Mouse (Mus musculus): ENCODE measurements around the gene Gpm6b.

Gpm6b gene

DNA sequence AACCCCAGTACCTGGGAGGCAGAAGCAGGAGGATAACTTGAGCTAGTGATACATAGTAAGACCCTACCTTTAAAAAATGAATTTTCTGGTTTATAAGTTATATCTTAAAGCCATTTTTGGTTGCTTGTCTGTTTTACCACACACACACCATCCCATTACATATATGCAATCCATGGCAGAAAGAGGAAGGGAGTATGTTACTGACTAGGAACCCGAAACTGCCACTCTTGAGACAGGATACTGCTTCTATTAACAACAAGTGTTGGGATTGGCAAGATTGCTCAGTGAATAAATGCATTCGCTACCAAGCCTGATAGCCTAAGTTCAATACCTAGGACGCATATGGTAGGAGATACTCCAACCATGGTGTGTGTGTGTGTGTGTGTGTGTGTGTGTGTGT is 117.6 kb downstream of the Gpm6b start:
- no peak for DNase-seq (ENCODE audit: low spot score)

DNA sequence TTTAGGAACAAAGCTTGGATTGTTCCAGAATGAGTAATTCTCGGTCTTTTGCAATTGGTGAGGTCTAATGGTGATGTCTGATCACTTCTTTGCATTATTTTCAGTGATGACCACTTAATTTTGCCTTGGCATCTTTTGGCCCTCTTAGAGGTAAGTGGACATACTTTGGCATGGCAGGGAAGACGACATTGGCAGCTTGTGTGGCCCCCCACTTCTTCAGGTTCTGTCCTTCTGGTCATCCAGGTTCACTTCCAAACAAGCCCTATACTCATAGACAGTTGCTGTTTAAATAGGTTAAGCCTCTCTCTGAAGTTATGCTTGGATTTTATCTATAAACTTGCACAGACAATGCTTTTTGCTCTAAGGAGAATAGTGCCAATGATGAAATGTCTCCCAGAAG is 120.2 kb downstream of the Gpm6b start:
- no peak for DNase-seq (ENCODE audit: low spot score)

DNA sequence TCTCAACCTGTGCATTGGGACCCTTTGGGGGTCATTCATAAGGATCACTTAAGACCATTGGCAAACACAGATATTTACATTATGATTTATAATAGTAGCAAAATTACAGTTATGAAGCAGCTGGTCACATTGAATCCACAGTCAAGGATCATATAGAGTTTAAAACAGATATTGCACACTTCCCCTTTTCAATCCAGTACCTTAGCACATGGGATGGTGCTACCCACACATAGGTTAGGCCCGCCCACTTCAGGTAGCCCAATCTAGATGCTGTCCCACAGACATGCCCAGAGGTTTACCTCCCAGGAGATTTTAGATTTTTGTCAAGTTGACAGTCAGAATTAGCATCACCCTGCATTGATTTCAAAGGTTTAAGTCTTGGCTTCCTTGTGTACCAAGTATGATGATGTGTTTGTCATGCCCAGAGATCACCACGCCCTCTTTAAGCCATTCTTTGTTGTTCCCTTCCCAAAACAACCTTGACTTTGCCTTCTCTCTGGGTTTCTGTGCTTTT is 121.3 kb downstream of the Gpm6b start:
- no peak for DNase-seq (ENCODE audit: low spot score)

DNA sequence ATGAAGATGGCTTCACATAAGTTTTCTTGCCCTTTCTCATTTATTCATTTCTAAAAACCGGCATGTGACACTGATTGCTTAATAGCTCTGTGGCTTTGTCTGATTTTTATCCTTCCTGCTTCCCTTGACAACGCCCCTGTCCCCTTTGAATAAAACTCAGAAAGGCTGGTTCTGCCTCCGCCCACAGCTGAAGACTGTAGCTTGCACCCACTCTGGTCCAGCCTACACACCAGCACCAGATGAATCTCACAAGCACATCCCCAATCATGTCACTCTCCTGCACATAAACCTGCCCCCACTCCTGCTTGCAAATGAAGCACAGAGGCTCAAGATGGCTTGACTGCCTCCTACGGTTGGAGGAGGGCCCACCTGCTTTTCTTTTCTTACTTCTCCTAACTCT is 121.7 kb downstream of the Gpm6b start:
- no peak for DNase-seq (ENCODE audit: low spot score)

DNA sequence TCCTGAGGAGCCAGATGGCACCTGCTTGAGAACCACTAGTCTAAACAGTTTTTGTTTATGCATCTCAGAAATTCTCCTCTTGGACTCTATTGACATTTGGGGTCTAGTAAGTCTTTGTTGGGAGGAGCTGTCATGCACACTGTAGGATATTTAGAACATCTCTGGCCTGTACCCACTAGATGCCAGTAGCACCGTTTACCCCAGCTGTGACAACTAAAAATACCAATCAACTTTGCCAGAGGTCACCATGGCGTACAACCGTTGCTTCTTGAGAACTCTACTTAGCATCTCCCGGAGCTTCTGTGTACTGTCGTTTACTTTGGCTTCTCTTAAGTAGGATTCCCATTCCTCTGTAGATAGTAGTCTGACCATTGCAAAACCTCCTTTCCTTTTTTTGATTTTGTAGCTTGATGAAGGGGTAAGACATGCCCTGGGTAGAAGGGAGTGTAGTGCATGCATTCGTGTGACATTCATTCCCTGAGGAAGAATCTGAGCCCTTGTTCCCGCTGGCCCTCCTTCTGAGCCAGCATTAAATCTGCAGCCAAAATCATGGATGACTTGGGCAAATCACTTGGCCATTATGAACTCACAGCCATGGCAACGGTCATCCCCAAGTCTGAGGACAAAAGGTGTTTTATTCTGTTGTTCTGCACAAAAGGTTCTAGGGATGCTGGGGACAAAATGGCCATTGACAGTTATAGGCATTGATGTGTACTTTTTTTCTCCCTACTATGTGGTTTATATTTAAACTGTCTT is 126.9 kb downstream of the Gpm6b start:
- DNase-seq (ENCODE audit: low spot score) = no peak

DNA sequence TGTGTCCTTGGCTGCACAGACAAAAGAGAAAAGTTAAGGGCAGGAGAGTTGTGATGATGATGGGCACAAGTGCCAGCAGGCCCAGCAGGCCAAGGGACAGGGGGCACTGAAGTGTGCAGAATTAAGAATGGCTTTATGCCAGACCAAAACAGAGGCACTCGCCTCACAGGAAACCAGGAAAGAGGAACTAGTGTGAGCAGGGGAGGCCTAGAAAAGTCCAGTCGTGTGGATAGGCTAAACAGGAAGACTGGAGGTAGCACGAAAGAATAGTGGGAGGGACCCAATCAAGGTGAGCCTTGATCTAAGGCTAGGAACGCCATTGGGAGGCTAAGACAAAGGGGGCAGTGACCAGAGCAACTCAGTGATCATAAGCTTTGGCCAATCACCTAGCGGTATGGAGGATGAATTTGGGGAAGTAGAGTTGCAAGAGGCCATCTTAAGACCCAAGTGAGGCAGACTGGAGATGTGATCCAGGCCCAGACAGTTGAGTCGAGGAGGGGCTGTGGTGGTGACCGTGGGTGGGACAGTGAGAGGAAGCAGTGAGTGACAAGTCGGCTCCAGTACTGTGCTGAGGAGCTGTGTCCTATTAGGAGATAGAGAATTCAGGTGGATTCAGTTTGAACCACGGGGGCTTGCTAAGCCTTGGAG is 138.1 kb downstream of the Gpm6b start:
- no peak for DNase-seq (ENCODE audit: low spot score)

DNA sequence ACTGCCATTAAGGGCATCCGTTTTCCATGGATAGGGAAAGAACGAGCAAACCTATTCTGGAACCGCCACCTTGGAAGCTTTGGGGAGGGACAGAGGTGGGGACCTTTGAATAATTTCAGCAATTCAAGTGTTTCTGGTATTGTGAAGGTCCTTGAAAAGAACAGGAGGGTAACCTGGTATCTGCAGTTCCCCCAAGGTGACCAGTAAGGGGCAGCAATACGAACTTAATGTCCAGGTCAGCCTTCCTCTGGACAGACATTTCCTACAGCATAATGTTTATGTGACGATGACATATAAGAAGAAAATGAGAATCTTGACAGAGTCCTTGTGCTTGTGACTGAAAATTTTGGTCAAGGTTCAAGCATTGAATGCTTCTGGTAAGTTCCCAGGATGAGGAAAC is 139.9 kb downstream of the Gpm6b start:
- no peak for DNase-seq (ENCODE audit: low spot score)

DNA sequence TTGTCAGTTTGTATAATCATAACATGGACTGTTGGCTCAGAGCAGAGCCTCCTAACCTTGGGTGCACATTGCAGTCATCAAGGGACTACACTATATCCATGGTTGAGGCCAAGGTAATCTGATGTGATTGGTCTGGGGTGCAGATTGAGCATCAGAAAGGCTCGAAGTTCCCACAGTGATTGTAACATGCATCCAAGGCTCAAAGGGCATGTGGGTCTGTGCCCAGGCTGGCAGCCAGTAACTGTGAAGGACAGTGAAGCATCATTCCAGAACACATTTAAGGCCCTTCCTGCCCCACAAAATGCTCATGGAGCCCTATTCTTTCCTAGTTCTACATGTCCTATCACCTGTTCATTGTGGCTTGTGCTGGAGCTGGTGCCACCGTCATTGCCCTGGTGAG is 144.9 kb downstream of the Gpm6b start:
- no peak for DNase-seq (ENCODE audit: low spot score)

DNA sequence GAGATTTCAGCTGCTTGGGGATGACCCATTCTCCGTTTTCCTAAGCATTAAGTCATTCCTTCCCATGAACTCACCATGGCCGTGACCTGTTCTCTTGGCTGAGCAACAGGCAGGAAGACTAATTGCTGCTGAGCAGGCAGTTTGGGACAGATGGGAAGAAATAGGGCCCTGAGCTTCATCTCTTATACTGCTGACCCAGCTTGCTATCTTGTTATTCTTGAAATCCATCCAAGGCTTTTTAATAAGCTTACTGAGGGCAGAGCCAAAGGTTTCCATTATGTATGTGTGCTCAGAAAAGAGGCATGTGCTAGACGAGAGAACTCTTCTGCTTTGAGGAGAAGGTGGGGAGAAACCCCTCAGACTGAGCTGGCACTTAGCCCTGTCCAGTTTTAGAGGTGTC is 146.2 kb downstream of the Gpm6b start:
- DNase-seq (ENCODE audit: low spot score) = peak; percentile 80

DNA sequence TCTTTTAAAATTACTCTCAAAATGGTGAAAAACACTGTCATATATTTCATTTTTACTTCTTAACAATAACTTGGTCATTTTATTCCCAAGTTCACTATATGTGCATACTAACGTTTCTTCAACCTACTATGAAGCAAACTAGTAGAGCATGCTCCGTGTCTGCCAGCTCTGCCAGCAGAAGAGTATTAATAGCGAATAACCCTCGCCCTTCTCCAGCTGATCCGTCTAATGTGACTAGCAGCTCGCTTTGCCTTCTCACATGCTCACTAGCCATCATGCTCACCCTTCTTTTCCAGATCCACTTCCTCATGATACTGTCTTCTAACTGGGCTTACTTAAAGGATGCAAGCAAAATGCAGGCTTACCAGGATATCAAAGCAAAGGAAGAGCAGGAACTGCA is 147.9 kb downstream of the Gpm6b start:
- DNase-seq (ENCODE audit: low spot score) = no peak

DNA sequence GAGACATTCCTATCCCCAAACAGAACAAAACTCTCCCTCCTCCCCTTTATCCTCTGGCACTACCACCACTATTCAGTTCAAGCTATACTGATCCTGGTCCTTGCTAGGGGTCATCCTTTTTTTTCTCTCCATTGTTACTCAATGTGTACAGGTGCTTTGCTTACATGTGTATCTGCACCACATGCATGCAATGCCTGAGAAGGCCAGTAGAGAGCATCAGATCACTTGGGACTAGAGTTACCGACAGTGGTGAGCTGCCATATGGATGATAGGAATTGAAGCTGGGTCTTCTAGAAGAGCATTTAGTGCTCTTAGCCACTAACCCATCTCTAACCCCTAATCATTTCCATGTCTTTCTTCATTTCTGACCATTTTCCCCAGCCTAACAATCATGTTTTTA is 155.0 kb downstream of the Gpm6b start:
- no peak for DNase-seq (ENCODE audit: low spot score)

DNA sequence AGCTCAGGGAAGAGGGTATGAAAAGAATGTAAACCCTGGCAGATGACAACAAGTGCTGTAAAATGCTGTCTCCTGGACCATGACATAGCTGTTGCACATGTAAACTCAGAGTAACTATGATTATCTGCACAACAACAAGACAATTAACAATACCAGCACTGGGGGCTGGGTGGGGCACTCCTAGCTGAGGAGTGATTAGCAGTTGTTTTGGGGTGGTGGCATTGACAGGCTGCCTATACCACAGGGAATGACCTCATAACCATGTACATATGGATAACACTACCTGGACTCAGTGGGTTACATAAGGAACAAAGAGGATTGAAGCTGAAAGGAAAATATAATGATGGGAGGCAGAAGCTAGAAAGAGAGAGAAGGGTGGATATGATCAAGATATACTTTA is 169.2 kb downstream of the Gpm6b start:
- DNase-seq (ENCODE audit: low spot score) = no peak

DNA sequence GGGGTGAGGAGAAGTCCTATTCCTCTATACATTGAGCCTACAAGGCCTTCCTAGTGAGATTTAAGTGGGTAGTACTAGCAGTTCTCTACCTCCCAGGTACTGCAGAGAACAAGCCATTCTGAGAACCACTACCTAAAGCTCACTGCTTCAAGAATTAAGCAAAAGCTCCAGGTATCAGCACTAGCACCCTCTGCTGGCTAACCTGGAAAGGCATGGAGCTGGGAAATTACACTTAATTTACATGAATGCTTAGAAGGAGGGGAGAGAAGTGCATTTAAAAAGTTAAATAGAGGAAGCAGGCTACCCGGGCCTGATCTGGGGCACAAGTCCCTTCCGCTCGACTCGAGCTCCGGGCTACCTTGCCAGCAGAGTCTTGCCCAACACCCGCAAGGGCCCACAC is 177.5 kb downstream of the Gpm6b start:
- DNase-seq (ENCODE audit: low spot score) = peak; percentile 10

DNA sequence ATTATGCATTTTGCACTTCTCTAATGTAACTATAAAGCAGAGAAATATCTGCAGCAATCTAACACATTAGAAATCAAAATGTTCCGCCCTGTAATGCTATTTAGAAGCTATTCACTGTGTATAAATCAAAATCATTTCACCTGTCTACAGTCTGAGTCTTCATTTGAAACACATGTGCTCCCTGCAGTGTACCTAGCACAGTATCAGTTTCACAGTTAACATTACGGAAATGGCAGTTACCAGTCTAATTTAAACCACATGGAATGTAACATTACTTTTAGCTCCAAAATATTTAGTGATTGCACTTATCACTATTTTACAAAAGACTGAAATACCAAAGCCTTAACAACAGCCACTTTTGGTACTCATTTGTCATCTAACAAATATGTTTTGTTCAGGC is 196.1 kb downstream of the Gpm6b start:
- no peak for DNase-seq (ENCODE audit: low spot score)

Data from adipocyte (in vitro differentiated cells).